Mouse (Mus musculus): ENCODE measurements around the gene Ccnd2. TPM values are rescaled to one million over a fixed set of nuclear protein-coding genes. Genes with fewer than 3 reads are reported as not detected.

Gene Ccnd2
- total and polyA plus RNA-seq, 2 experiments from 2014 or later = 44.1 to 467 TPM

DNA sequence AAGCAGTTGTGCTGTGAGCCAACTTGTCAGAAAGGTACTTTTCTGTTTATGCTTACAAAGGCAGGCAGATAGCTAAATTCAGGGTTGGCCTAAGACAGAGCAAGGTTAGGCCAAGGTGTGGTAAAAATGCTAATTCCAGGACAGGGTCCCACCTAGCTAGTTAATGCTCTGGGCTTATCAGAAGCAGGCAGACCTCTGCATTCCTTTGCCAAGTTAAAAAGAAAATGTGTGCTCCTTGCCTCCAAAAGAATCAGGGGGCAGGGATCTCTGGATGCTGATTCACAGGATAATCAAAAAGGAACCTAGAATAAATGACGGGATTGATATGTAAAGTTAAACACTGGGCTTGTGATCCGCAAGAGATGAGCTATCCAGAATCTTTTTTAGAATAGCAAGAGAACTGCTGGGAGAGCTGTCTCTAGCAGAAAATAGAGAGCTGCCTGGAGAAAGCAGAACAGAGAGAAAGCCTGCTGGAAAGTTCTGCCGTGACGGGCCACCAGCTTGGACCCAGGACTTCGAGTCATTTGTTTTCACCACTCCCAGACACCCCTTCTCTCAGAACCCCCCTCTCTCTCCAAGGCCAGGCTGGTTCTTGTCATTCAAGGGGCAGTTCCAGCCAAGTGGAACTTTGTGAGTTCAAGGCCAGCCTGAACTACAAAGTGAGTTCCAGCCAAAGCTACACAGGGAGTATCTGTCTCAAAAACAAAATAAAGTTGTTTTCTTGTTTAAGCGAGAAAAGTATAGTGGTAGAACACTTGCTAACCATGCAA lies 48.3 kb downstream of the Ccnd2 start:
- 89% methylated on average over 6 of the region's 6 CpGs for WGBS
- no peak for DNase-seq
- H3K36me3 ChIP-seq (ENCODE audit: insufficient read depth) = peaks cover 13% of the 10 kb centered on the region; the same call in 1 of the 2 replicates

DNA sequence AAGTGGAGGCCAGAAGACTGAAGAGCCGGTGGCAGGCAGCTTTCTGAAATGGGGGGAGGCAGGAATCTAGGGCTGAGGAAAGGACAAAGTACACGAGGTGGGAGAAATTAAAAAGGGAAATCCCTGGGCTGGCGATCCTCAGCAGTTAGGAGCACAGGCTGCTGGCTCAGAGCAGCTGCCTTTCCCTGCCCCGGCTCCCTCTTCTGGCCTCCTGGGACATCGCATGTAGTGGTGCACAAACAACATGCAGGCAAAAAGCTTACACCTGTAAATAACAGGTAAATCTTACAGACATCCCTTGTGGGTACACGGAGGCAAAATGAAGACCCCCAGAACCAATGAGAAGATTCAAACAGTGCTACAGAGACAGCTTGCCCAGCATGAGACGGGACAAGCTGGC lies 57.4 kb downstream of the Ccnd2 start:
- no peak for ATAC-seq
- H3K27ac ChIP-seq (ENCODE audit: low read depth, low read length) = no peak overlapping the region
- DNase-seq = no peak
- peak; percentile 58 for TF ChIP-seq CTCF (IDR thresholded peaks at IDR 0.05; ENCODE audit: low read depth)
- H3K9me3 ChIP-seq (ENCODE audit: low read length) = no peaks in the 10 kb centered on the region
- H3K4me2 ChIP-seq (ENCODE audit: low read depth) = no peak overlapping the region
- WGBS = 61% methylated on average over 7 of the region's 7 CpGs
- H3K36me3 ChIP-seq (ENCODE audit: insufficient read depth) = peaks cover 27% of the 10 kb centered on the region
- no peak overlapping the region for H3K4me3 ChIP-seq (ENCODE audit: low read depth, low read length)
- H3K9ac ChIP-seq = no peak overlapping the region
- H3K27me3 ChIP-seq (ENCODE audit: insufficient read depth, low read length) = no peaks in the 10 kb centered on the region
- H3K4me1 ChIP-seq (ENCODE audit: insufficient read depth) = no peaks in the 10 kb centered on the region

More for the DNA sequence above, 48.3 kb downstream of the Ccnd2 start:
- Histone ChIP-seq H3K4me3 (ENCODE audit: low read depth, low read length) (no peak overlapping the region), H3K4me2 (ENCODE audit: low read depth) (no peak overlapping the region), H3K4me1 (ENCODE audit: insufficient read depth) (no peaks in the 10 kb centered on the region), H3K9me3 (ENCODE audit: low read length) (no peaks in the 10 kb centered on the region), H3K9ac (no peak overlapping the region), H3K27ac (ENCODE audit: low read depth, low read length) (no peak overlapping the region), H3K27me3 (ENCODE audit: insufficient read depth, low read length) (no peaks in the 10 kb centered on the region)
- ATAC-seq = no peak
- no peak for TF ChIP-seq CTCF (IDR thresholded peaks at IDR 0.05; ENCODE audit: low read depth)

DNA sequence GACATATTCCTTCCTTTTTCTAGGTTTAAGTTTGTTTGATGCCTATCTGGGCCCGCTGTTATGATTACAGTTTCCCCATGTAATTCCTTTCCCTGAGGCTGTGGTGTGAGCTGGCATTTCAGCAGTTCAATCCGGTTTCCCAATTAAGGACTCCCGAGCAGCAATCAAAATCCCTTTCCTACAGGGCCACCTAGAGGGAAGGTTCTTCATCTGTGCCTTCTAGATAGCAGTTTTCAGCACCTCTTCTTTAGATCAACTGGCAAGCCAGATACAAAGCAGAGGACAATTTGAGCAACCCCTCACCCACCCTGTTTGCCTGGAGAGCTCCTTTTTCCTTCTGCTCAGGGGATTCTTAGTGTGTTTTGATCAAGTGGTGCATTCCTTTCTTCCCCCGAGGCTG lies 65.3 kb downstream of the Ccnd2 start:
- no peak overlapping the region for H3K4me2 ChIP-seq (ENCODE audit: low read depth)
- H3K27me3 ChIP-seq (ENCODE audit: insufficient read depth, low read length) = no peaks in the 10 kb centered on the region
- H3K9ac ChIP-seq = no peak overlapping the region
- no peaks in the 10 kb centered on the region for H3K9me3 ChIP-seq (ENCODE audit: low read length)
- TF ChIP-seq CTCF (IDR thresholded peaks at IDR 0.05; ENCODE audit: low read depth) = peak; percentile 43
- no peak overlapping the region for H3K4me3 ChIP-seq (ENCODE audit: low read depth, low read length)
- peaks cover 39% of the 10 kb centered on the region for H3K36me3 ChIP-seq (ENCODE audit: insufficient read depth)
- H3K4me1 ChIP-seq (ENCODE audit: insufficient read depth) = no peaks in the 10 kb centered on the region
- peak; percentile 16 for DNase-seq
- 56% methylated on average over 4 of the region's 4 CpGs for WGBS
- no peak overlapping the region for H3K27ac ChIP-seq (ENCODE audit: low read depth, low read length)
- peak; percentile 38; the same call in 1 of the 2 replicates for ATAC-seq

DNA sequence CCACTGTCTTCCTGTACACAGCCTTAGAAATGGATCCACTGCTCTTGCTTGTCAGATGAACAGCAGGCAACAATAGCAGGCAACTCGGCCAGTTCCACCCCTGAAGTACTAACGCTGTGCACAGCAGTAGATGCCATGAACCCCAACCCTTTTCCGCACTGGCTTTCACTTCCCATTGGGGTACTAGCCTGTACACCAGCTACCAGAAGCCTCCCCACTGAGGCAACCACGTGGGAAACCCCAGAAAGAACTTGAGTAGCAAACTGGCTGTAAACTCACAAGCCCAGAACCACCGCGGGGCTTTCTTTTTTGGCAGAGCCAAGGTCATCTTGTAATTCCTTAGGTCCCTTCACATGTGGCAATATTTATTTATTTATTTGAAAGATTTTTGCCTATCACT lies 70.2 kb downstream of the Ccnd2 start:
- H3K36me3 ChIP-seq (ENCODE audit: insufficient read depth) = no peaks in the 10 kb centered on the region
- TF ChIP-seq CTCF (IDR thresholded peaks at IDR 0.05; ENCODE audit: low read depth) = no peak
- H3K4me3 ChIP-seq (ENCODE audit: low read depth, low read length) = no peak overlapping the region
- no peaks in the 10 kb centered on the region for H3K4me1 ChIP-seq (ENCODE audit: insufficient read depth)
- H3K27me3 ChIP-seq (ENCODE audit: insufficient read depth, low read length) = no peaks in the 10 kb centered on the region
- WGBS = 69% methylated on average over 6 of the region's 6 CpGs
- no peak for ATAC-seq
- H3K27ac ChIP-seq (ENCODE audit: low read depth, low read length) = no peak overlapping the region
- no peak overlapping the region for H3K4me2 ChIP-seq (ENCODE audit: low read depth)
- no peak overlapping the region for H3K9ac ChIP-seq
- no peaks in the 10 kb centered on the region for H3K9me3 ChIP-seq (ENCODE audit: low read length)
- DNase-seq = no peak

DNA sequence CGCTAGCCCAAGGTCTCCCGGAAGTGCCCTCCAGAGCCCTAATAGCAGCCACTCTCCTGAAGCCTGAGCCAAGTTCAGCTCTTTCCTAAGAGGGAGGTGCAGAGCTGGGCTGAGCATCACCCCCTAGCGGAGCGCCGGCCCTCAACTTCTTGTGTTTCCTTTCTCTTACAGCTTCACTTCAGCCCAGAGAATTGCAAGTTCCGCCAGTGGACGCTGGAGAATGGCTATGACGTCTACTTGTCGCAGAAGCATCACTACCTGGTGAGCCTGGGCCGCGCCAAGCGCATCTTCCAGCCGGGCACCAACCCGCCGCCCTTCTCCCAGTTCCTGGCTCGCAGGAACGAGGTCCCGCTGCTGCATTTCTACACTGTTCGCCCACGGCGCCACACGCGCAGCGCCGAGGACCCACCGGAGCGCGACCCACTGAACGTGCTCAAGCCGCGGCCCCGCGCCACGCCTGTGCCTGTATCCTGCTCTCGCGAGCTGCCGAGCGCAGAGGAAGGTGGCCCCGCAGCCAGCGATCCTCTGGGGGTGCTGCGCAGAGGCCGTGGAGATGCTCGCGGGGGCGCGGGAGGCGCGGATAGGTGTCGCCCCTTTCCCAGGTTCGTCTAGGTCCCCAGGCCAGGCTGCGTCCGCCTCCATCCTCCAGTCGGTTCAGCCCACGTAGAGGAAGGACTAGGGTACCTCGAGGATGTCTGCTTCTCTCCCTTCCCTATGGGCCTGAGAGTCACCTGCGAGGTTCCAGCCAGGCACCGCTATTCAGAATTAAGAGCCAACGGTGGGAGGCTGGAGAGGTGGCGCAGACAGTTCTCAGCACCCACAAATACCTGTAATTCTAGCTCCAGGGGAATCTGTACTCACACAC lies 71.9 kb downstream of the Ccnd2 start:
- H3K4me2 ChIP-seq (ENCODE audit: low read depth) = peak overlapping the region; percentile 81
- ATAC-seq = peak; percentile 93
- TF ChIP-seq CTCF (IDR thresholded peaks at IDR 0.05; ENCODE audit: low read depth) = peak; percentile 77
- peak overlapping the region; percentile 83 for H3K27ac ChIP-seq (ENCODE audit: low read depth, low read length)
- peak; percentile 87 for DNase-seq
- peak overlapping the region; percentile 56 for H3K4me3 ChIP-seq (ENCODE audit: low read depth, low read length)
- H3K27me3 ChIP-seq (ENCODE audit: insufficient read depth, low read length) = no peaks in the 10 kb centered on the region
- no peaks in the 10 kb centered on the region for H3K9me3 ChIP-seq (ENCODE audit: low read length)
- no peaks in the 10 kb centered on the region for H3K36me3 ChIP-seq (ENCODE audit: insufficient read depth)
- H3K9ac ChIP-seq = peak overlapping the region; percentile 80
- no peaks in the 10 kb centered on the region for H3K4me1 ChIP-seq (ENCODE audit: insufficient read depth)
- WGBS = under 1% methylated on average over 54 of the region's 59 CpGs

Other genes starting within 250 kb of the Ccnd2 start
- gene Dyrk4, start 230.4 kb downstream of the Ccnd2 start, total RNA-seq (2014; rRNA removed) = not detected in 2 replicates
- not detected in 2 replicates for gene Dyrk4, start 230.4 kb downstream of the Ccnd2 start, polyA plus RNA-seq (2015; fragmentation: Nextera tagmentation; extraction: Ambion mirVana)
- gene Rad51ap1, start 212.6 kb downstream of the Ccnd2 start, total RNA-seq (2014; rRNA removed) = 6.2 and 7.0 TPM in 2 replicates
- gene Rad51ap1, start 212.6 kb downstream of the Ccnd2 start, polyA plus RNA-seq (2015; fragmentation: Nextera tagmentation; extraction: Ambion mirVana) = 9.3 and 11.0 TPM in 2 replicates
- gene D6Wsu163e, start 212.2 kb downstream of the Ccnd2 start, total RNA-seq (2014; rRNA removed) = 33.6 and 46.8 TPM in 2 replicates
- gene D6Wsu163e, start 212.2 kb downstream of the Ccnd2 start, polyA plus RNA-seq (2015; fragmentation: Nextera tagmentation; extraction: Ambion mirVana) = 34.5 and 35.0 TPM in 2 replicates
- not detected in 2 replicates for gene Fgf6, start 136.6 kb downstream of the Ccnd2 start, total RNA-seq (2014; rRNA removed)
- gene Fgf6, start 136.6 kb downstream of the Ccnd2 start, polyA plus RNA-seq (2015; fragmentation: Nextera tagmentation; extraction: Ambion mirVana) = not detected in 2 replicates
- 0.15 and 0.38 TPM in 2 replicates for gene Fgf23, start 79.3 kb downstream of the Ccnd2 start, total RNA-seq (2014; rRNA removed)
- 0.08 and 0.13 TPM in 2 replicates for gene Fgf23, start 79.3 kb downstream of the Ccnd2 start, polyA plus RNA-seq (2015; fragmentation: Nextera tagmentation; extraction: Ambion mirVana)
- gene Tigar, start 42.6 kb downstream of the Ccnd2 start, total RNA-seq (2014; rRNA removed) = 8.1 and 9.3 TPM in 2 replicates
- gene Tigar, start 42.6 kb downstream of the Ccnd2 start, polyA plus RNA-seq (2015; fragmentation: Nextera tagmentation; extraction: Ambion mirVana) = 6.1 and 6.8 TPM in 2 replicates

Measured in forebrain, postnatal 0 days (tissue).